Mouse (Mus musculus): Measurements from ENCODE around the gene Slc38a7.

GRCm38 (mm10) chr8:95854174-95854573 is 835 bp upstream of the Slc38a7 start:
- TF ChIP-seq GATA1 (IDR thresholded peaks at IDR 0.05; ENCODE audit: borderline replicate concordance, low read length) (no peak), FLI1 (IDR thresholded peaks at IDR 0.05; ENCODE audit: low read length) (no peak)
